Mouse (Mus musculus) testis, adult 2 months (tissue): ENCODE measurements around the gene Cog3.

Experiments used
- CTCF ChIP-seq: fragments of 200-500 bp; IDR thresholded peaks from 2 replicates; pipeline ENCODE4 v1.5.1; 2012; ENCODE audit warnings: low read depth, mild to moderate bottlenecking, inconsistent platforms, low read length, moderate library complexity; ENCODE audit not compliant: control insufficient read depth, insufficient read depth, insufficient replicate concordance
- POLR2A ChIP-seq: fragments of 200-500 bp; IDR thresholded peaks from 2 replicates; pipeline ENCODE4 v1.6.1; 2012; ENCODE audit warnings: low read depth, mild to moderate bottlenecking, inconsistent platforms, low read length, moderate library complexity; ENCODE audit not compliant: control insufficient read depth

GRCm38 (mm10) chr14:75712687-75713086 is 41.6 kb downstream of the Cog3 start:
- no peak for TF ChIP-seq POLR2A
- no peak for TF ChIP-seq CTCF
